Mouse (Mus musculus): ENCODE results near the gene Ilk.

DNA sequence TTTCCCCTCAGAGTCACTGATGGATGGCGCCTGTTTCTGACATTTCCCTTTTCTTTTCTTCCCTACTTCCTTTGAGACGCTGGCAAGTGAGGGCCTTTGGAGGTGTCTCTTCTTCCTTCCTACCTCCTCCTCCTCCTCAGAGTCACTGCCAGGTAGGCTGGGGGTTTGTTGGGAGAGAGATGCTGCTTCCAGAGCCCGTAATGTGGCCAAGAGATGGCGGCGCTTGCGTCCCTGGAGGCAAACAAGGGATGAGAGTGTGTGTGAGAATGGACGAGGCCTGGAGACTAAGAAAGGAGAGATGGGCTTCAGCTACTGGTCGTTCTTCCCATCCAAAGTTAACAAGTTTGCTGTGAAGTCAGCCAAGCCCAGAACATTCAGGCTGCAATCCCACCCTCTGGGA, 1.6 kb upstream of the Ilk start:
- TF ChIP-seq CTCF (IDR thresholded peaks at IDR 0.05; ENCODE audit: low read depth) (no peak), EP300 (IDR thresholded peaks at IDR 0.05; ENCODE audit: low read depth) (no peak)

All from liver, postnatal 0 days (tissue).